Mouse (Mus musculus) bone marrow macrophage, adult 2 months (primary cell): ENCODE measurements around the gene Pkp1.

ENCODE experiments used
- CTCF ChIP-seq: IDR thresholded peaks from 2 replicates; pipeline ENCODE4 v1.5.1; 2012; ENCODE audit warnings: low read depth, mild to moderate bottlenecking, low read length, moderate library complexity
- POLR2A ChIP-seq: IDR thresholded peaks from 2 replicates; pipeline ENCODE4 v1.6.1; 2012; ENCODE audit warnings: mild to moderate bottlenecking, low read depth, low read length, borderline replicate concordance

DNA sequence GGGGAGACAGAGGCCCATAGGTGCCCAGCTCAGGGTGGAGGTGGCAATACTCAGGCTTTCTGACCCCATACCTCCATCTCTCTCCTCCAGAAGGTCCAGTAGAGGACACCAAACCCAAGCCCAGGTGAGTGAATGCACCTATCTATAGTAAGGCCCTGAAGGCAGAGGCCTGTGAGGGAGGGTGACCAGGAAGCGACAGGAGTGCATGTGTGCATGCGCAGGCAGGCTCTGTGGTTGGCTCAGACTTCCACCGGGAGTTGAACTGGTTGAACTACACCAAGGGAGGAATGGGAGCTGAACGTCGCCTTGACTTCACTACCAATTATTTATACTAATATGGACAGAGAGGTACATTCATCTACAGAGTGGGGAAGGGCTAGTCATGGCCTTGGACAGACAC lies 72.4 kb downstream of the Pkp1 start:
- TF ChIP-seq POLR2A, result no peak
- no peak for TF ChIP-seq CTCF
